Mouse (Mus musculus): Measurements from ENCODE around the gene Ptpre.

GRCm38 (mm10) chr7:135556663-135557402 lies 19.6 kb downstream of the Ptpre start:
- TF ChIP-seq POLR2A (IDR thresholded peaks at IDR 0.05; ENCODE audit: borderline replicate concordance, insufficient read depth, low read length) (no peak), CTCF (IDR thresholded peaks at IDR 0.05; ENCODE audit: borderline replicate concordance, insufficient read depth, low read depth, low read length) (no peak)
